Mouse (Mus musculus) adrenal gland, postnatal 36 days (tissue): Measurements from ENCODE around the gene Olfr1274-ps. TPM values are rescaled to one million over a fixed set of nuclear protein-coding genes. Genes with fewer than 3 reads are reported as not detected.
"Not testable (repeated sequence)": the region's sequence is repeated elsewhere in the genome, so short reads cannot be mapped to it uniquely, and the experiment has no call there.

Experiments
- DNase-seq, 2 experiments: peaks; one replicate each; pipeline ENCODE4 v3.0.0; 2021; ENCODE audit warnings: mixed read lengths in 1 of 2
- long read RNA-seq, 2 experiments: library from polyadenylated mRNA; stranded (forward); transcript quantifications; one replicate each; pipeline ENCODE4 v2.0.0; 2021; ENCODE audit warnings: borderline sequencing depth in 2 of 2
- total RNA-seq, 2 experiments: library from RNA; stranded (reverse); gene quantifications; 2 replicates each; pipeline ENCODE4 v1.2.3; 2021

Gene Olfr1274-ps
- total RNA-seq: not detected
- long read RNA-seq, experiment 1: 0 reads
- long read RNA-seq, experiment 2: 0 reads

DNA sequence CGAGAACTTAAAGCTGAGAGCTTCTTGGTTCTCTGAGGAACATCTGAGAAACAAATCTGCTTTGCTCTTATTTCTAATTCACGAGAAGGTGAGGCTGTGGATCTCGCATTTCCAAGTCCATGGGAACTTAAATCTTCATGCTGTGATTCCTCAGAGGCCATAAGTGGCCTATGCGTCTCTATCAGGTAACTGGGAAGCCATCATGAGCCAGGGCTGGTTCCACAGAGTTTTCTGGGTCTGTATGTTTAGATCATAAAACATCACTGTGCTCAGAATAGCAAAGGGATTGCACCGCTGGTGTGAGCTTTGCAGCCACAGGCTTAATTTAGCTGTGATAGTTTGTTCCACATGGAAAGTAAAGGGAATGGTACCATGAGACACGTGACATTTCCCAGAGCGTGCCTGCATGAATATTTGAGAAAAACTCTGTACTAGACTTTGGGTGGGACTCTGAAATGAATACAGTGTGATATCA, at the start of gene Olfr1274-ps:
Gene Olfr1274-ps, plus strand, starts transcription at position 51 of the 475 bp plus-strand sequence.
- DNase-seq: not testable (repeated sequence)

DNA sequence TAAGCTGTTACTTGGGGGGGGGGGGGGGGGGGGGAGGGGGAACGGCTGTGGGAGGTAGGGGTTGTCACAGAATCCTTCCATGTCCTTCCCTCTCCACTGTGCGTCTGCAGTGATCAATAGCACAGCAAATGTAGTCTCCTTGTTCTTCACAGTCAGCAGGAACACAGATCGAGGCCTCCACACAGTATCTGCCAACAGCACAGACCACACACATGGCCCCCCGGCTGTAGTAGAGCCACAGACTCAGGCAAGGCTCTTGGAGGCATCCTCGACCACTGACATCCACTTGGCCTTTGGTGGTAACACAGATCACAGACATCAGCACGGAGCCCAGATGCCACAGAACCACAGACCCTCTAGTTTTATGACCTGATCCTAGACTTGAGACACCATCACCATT, 47.4 kb upstream of the Olfr1274-ps start:
- DNase-seq: not testable (repeated sequence)

DNA sequence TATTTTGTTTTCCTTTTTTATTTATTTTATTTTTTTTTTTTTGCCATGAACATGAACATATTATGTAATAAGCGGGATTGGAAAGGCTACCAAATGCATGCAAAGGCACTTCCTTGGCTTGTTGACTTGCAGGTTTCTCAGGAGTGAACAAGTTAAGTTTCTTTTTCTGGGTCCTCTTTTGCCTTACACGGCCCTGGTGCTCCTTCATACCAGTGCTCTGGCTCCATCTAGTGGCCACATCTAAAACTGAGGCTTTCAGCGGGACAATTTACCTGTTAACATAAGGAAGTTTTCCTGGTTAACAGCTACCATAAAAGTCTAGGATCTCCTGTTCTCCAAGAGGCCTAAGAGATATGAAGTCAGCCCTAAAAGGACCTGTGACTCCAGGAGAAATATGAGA, 46.9 kb upstream of the Olfr1274-ps start:
- not testable (repeated sequence) for DNase-seq

DNA sequence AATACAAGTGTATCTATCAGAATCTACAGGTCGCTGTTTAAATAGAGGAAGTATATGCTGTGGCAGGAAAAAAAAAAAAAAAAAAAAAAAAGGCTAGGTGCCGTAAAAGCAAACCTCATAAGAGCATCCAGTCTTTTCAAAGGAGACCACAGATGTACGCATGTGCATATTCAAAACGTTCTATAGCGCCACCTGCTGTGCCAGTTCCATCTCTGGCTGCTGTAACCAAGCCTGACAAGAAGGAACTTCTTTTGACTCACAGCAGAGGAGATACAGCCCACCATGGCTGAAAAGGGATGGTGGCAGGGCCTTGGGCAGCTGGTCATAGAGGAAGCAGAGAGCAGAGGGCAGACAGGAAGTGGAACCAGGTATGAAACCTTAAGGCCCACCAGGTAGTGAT, 39.3 kb upstream of the Olfr1274-ps start:
- DNase-seq: not testable (repeated sequence)

DNA sequence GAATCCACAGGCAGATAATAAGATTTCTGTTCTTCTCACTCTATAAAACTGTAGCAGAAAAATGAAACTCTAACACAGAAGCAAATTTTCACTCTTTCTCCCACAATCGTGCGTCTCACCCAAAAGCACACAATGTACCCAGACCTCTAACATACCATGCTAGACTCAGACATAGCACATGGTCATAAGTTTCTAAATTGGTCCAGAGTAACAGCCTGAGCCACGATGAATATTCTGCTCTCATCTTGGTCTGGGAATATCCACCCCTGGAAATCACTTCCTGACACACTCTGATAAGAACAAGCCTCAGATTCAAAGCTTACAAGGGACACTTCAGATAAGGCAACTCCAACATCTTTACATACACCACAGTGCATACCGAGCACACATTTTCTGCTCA, 38.3 kb upstream of the Olfr1274-ps start:
- DNase-seq: not testable (repeated sequence)

DNA sequence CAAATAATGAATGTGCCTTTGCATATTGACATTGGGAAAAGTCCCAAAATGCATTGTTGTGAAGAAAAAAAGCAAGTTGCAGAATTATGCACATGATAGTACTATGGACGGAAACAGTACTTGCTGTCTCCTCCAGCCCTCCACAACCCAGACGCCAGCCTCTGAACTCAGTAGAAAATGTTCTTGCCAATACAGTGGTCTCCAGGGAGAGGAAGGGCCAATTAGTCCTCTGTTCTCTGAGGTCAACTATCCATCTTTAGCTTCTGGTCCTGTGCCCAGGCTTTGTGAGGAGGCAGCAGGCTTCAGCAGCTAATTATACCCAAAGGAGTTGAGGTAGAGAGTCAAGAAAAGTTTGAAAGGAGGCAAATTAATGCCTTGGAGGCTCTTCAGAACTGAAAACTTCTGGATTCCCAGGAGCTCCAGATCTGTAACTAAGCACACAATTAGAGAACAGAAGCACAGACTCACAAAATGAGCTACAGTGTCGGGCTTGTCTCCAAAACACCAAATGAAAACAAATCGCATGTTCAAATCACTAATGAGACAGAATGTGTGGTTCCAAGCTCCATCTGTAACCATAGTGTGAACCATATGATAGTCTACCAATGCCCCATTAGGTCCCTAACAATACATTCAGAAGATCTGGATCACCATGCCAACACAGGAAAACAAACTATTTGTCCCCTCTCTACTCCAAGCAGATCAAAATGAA, 15.8 kb downstream of the Olfr1274-ps start:
- DNase-seq: not testable (repeated sequence)

DNA sequence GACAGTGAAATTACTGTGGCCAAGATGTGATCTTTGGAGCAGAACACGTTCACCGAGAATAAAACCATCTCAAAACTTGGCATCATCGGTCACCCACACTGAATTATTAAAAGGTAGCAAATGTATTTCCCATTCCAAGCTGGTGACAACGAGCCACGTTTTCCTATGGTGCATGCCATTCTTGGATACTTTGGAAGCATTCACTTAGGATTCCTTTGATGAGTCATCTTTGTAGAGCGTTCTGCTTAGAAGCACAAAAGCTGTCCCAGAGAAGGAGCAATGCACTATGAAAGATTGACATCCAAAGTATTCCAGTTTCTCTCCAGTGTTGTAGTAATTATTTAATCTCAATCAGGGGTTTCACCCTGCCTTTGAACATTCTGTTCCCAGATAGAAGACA, 23.8 kb downstream of the Olfr1274-ps start:
- not testable (repeated sequence) for DNase-seq

DNA sequence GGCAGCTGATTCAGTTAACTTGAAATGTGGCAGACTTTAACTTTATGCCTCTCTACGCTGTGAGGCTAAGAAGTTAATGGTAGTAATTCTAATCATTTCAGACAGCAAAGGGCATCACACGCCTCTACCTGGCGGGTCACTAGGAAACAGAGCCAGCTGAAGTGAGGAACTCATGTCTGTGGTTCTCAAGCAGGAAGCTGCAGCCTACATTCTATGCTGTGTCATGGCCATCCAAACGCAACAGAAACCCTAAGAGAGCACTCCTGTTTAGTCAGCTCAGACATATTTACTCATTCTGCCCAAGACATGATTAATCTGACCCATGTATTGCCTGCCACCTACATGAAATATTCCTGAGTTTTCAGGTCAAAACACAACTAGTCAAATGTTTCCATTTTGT, 26.5 kb downstream of the Olfr1274-ps start:
- DNase-seq: not testable (repeated sequence)

DNA sequence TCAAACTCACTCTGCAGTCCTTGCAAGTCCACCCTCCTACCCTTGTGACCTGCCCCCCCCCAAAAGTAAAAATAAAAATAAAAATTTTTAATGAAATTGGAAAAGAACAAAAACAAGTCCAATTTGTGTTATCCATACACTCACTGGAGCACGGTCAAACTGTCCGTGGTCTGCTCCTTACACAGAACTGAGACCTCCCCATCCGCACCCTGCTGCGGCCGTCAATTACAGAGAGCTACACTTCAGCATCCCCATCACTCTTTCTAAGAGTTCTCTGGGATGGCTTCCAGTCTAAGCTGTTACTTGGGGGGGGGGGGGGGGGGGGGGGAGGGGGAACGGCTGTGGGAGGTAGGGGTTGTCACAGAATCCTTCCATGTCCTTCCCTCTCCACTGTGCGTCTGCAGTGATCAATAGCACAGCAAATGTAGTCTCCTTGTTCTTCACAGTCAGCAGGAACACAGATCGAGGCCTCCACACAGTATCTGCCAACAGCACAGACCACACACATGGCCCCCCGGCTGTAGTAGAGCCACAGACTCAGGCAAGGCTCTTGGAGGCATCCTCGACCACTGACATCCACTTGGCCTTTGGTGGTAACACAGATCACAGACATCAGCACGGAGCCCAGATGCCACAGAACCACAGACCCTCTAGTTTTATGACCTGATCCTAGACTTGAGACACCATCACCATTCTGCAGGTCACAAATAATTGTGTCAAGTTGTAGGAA, 30.7 kb downstream of the Olfr1274-ps start:
- not testable (repeated sequence) for DNase-seq

DNA sequence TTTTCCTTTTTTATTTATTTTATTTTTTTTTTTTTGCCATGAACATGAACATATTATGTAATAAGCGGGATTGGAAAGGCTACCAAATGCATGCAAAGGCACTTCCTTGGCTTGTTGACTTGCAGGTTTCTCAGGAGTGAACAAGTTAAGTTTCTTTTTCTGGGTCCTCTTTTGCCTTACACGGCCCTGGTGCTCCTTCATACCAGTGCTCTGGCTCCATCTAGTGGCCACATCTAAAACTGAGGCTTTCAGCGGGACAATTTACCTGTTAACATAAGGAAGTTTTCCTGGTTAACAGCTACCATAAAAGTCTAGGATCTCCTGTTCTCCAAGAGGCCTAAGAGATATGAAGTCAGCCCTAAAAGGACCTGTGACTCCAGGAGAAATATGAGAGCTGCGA, 31.3 kb downstream of the Olfr1274-ps start:
- not testable (repeated sequence) for DNase-seq

DNA sequence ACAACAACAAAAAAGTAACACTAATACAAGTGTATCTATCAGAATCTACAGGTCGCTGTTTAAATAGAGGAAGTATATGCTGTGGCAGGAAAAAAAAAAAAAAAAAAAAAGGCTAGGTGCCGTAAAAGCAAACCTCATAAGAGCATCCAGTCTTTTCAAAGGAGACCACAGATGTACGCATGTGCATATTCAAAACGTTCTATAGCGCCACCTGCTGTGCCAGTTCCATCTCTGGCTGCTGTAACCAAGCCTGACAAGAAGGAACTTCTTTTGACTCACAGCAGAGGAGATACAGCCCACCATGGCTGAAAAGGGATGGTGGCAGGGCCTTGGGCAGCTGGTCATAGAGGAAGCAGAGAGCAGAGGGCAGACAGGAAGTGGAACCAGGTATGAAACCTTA, 39.0 kb downstream of the Olfr1274-ps start:
- not testable (repeated sequence) for DNase-seq

DNA sequence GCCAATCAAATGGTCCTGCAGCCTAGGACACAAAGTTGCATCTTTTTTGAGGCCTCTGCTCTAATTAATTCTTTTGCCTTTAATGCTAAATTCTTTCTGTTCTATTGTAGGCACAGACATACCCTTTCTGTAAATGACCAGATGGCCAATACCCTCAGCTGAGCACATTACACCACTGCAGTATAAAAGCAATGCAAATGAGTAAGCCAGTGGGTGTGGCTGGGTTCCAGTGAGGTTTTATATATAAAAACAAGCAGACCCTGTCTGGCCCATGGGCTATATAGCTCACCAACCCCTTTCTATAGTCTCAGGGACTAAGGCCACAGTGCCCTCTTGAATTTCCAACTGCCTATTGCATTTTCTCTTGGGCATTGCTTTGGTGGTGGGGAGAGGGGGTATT, 41.7 kb downstream of the Olfr1274-ps start:
- DNase-seq: not testable (repeated sequence)

DNA sequence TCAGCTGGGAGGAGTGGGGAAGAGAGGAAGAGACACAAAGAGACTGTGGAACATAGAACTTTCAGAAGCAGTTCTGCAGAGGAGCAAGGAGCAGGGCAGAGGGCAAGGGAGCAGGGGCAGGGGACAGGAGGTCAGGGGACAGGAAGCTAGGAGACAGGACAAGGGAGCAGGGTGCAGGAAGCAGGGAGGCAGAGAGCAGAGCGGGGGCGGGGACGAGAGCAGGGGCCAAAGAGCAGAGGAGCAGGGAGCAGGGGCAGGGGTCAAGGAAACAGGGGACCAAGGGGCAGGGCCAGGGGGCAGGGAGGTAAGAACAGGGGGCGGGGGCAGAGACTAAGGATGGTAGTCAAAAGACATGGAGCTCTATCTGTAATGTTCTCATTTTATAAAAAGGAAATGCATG, 43.3 kb downstream of the Olfr1274-ps start:
- peak in 1 of 2 experiments; percentile 5 for DNase-seq

DNA sequence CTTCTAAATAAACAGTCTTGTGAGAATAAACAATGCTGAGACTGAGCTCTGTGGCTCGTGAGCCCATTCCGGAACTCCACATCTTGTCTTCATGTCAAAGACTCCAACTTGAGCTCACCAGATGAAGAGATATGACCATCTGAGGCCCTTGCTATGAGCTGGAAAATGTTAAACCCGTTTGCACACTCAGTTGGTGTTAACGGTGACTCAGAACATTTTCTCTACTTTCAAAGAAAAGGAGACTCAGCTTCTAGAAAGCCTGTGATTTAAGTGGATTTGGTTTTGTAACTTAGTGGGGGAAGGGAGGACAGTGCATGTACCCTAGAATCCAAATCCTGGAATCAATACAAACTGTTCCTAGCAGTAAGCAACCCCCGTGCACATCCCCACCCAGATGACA, 45.3 kb downstream of the Olfr1274-ps start:
- DNase-seq: no peak

DNA sequence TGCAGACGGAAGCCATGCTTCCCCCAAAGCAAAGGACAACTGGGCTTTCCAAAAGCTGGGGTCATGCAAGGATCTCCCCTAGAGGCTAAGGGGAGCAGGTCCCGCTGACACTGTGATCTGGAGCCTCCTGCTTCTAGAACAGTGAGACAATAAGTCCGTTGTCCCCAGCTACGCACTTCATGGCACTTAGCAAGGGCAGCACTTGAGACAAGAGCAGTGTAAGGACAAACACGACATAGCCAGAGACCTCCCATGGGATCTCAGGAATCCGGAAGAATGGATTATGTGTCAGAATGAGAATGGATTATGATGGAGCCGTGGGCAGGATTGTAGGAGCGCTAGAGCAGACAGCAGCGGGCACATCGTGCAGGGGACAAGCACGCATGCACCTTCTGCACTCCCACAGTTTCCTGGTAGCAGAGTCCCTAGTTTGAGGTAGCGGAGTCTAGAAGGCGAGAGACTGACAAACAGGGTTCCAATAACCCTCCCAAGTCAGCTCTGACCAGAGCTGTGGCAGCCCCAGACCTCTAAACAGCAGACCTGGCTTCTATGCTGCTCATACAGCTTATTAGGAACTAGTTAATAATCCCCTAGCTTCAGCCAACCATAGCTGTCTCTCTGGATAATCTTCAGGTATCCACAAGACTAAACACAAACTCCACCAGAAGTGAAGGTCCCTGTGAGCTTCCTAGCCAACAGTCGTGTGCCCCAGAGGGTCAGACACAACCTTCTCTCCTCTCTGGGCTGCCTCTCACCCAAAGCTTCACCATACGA, 50.7 kb downstream of the Olfr1274-ps start:
- DNase-seq: no peak

DNA sequence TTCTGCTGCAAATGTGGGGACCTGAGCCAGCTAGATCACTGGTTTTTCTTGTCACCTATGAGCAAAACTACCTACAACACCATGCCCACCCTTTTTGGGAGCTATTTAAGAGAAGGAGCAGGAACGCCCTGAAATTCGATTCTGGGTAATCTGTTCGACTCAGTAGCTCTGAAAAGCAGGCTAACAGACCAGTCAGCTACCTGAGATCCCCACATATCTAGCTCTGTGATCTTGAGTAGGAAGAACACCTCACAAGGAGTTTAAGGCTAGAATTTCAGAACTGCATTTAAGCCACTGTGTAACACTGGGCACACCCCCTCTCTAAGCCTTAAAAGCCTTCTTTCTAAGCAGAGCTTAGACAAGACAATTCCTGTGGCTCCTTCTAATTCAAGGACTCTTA, 53.9 kb downstream of the Olfr1274-ps start:
- DNase-seq: no peak

Other genes starting within 250 kb of the Olfr1274-ps start
- not detected for gene Olfr1270, start 245.6 kb upstream of the Olfr1274-ps start, total RNA-seq
- gene Olfr1506, start 174.2 kb upstream of the Olfr1274-ps start, total RNA-seq: not detected
- not detected for gene Olfr142, start 141.1 kb upstream of the Olfr1274-ps start, total RNA-seq
- gene Olfr1271, start 127.7 kb upstream of the Olfr1274-ps start, total RNA-seq: not detected
- not detected for gene Olfr1272, start 105.8 kb upstream of the Olfr1274-ps start, total RNA-seq
- gene Gm13769, start 76.5 kb upstream of the Olfr1274-ps start, total RNA-seq: under 1 TPM in 1 of 2 experiments, not detected in 1; 0.16 TPM
- gene Ptprj, start 182.0 kb downstream of the Olfr1274-ps start, total RNA-seq: 10 to 100 TPM; 16.4 to 22.0 TPM